Mouse (Mus musculus): ENCODE data around the gene Pdlim5.

Pdlim5 gene

GRCm38 (mm10) chr3:142339440-142340251, 55.9 kb downstream of the Pdlim5 start:
- DNase-seq (ENCODE audit: low spot score in 2 of 2): no peak

- no peak for DNase-seq (ENCODE audit: low spot score in 2 of 2)
Observed at GRCm38 (mm10) chr3:142338058-142338457, 57.4 kb downstream of the Pdlim5 start.

GRCm38 (mm10) chr3:142334496-142334895, 61.0 kb downstream of the Pdlim5 start:
- no peak for DNase-seq (ENCODE audit: low spot score in 2 of 2)

GRCm38 (mm10) chr3:142333458-142333857, 62.0 kb downstream of the Pdlim5 start:
- DNase-seq (ENCODE audit: low spot score in 2 of 2): no peak

GRCm38 (mm10) chr3:142332716-142333115, 62.8 kb downstream of the Pdlim5 start:
- DNase-seq (ENCODE audit: low spot score in 2 of 2): no peak

GRCm38 (mm10) chr3:142331872-142332554, 63.5 kb downstream of the Pdlim5 start:
- no peak for DNase-seq (ENCODE audit: low spot score in 2 of 2)

- no peak for DNase-seq (ENCODE audit: low spot score in 2 of 2)
Observed at GRCm38 (mm10) chr3:142330425-142330824, 65.1 kb downstream of the Pdlim5 start.

- no peak for DNase-seq (ENCODE audit: low spot score in 2 of 2)
Observed at GRCm38 (mm10) chr3:142323592-142323991, 71.9 kb downstream of the Pdlim5 start.

- DNase-seq (ENCODE audit: low spot score in 2 of 2): no peak
Observed at GRCm38 (mm10) chr3:142321930-142322329, 73.6 kb downstream of the Pdlim5 start.

- DNase-seq (ENCODE audit: low spot score in 2 of 2): no peak
Observed at GRCm38 (mm10) chr3:142318147-142318546, 77.3 kb downstream of the Pdlim5 start.

GRCm38 (mm10) chr3:142316138-142316740, 79.3 kb downstream of the Pdlim5 start:
- DNase-seq (ENCODE audit: low spot score in 2 of 2): no peak

GRCm38 (mm10) chr3:142311075-142311474, 84.4 kb downstream of the Pdlim5 start:
- DNase-seq (ENCODE audit: low spot score in 2 of 2): no peak

- no peak for DNase-seq (ENCODE audit: low spot score in 2 of 2)
Observed at GRCm38 (mm10) chr3:142310446-142310845, 85.0 kb downstream of the Pdlim5 start.

GRCm38 (mm10) chr3:142295287-142295676, 100.2 kb downstream of the Pdlim5 start:
- no peak for DNase-seq (ENCODE audit: low spot score in 2 of 2)

GRCm38 (mm10) chr3:142294616-142295286, 100.7 kb downstream of the Pdlim5 start:
- DNase-seq (ENCODE audit: low spot score in 2 of 2): no peak

GRCm38 (mm10) chr3:142293561-142293960, 101.9 kb downstream of the Pdlim5 start:
- peak in 1 of 2 experiments; percentile 28 for DNase-seq (ENCODE audit: low spot score in 2 of 2)

- DNase-seq (ENCODE audit: low spot score in 2 of 2): peak in 1 of 2 experiments; percentile 50
Observed at GRCm38 (mm10) chr3:142282706-142283105, 112.8 kb downstream of the Pdlim5 start.

GRCm38 (mm10) chr3:142281656-142282055, 113.8 kb downstream of the Pdlim5 start:
- no peak for DNase-seq (ENCODE audit: low spot score in 2 of 2)

GRCm38 (mm10) chr3:142281093-142281445, 114.4 kb downstream of the Pdlim5 start:
- no peak for DNase-seq (ENCODE audit: low spot score in 2 of 2)

GRCm38 (mm10) chr3:142280366-142281092, 115.0 kb downstream of the Pdlim5 start:
- no peak for DNase-seq (ENCODE audit: low spot score in 2 of 2)

GRCm38 (mm10) chr3:142279011-142279410, 116.5 kb downstream of the Pdlim5 start:
- no peak for DNase-seq (ENCODE audit: low spot score in 2 of 2)
